Mouse (Mus musculus) frontal cortex, adult (tissue): Measurements from ENCODE around the gene Tmprss9.

Experiments
- ATAC-seq: cut with Nextera tagmentation; 2 replicates; pipeline ENCODE4 v1.9.2; 2017; ENCODE audit warnings: mild to moderate bottlenecking, moderate library complexity, mixed read lengths; ENCODE audit not compliant: low TSS enrichment

The Tmprss9 gene

GRCm38 (mm10) chr10:80843087-80843930 lies 28.3 kb upstream of the Tmprss9 start:
- ATAC-seq = peak; percentile 3; the same call in 1 of the 2 replicates

GRCm38 (mm10) chr10:80843931-80844547 lies 27.6 kb upstream of the Tmprss9 start, which contains the start of gene Lingo3:
Lingo3 (minus strand) TSS chr10:80844039.
- peak; percentile 41; the same call in 1 of the 2 replicates for ATAC-seq

- ATAC-seq = no peak
Observed at GRCm38 (mm10) chr10:80845055-80845693, 26.5 kb upstream of the Tmprss9 start.

GRCm38 (mm10) chr10:80845732-80846131 lies 25.9 kb upstream of the Tmprss9 start:
- peak; percentile 36; the same call in 1 of the 2 replicates for ATAC-seq

- no peak for ATAC-seq
Observed at GRCm38 (mm10) chr10:80848571-80848970, 23.1 kb upstream of the Tmprss9 start.

GRCm38 (mm10) chr10:80854913-80855748 lies 16.5 kb upstream of the Tmprss9 start, which contains the start of the genes Lsm7 and Sppl2b:
Lsm7 (minus strand) TSS chr10:80855209.
Sppl2b (plus strand) TSS chr10:80855275.
- peak; percentile 69 for ATAC-seq

GRCm38 (mm10) chr10:80855749-80856073 lies 15.9 kb upstream of the Tmprss9 start:
- ATAC-seq = no peak

- 0 out of 2 replicates have a peak, but pooled peaks have one; percentile 28 for ATAC-seq
Observed at GRCm38 (mm10) chr10:80856267-80856666, 15.4 kb upstream of the Tmprss9 start.

- ATAC-seq = no peak
Observed at GRCm38 (mm10) chr10:80856908-80857307, 14.7 kb upstream of the Tmprss9 start.

- peak; percentile 25; the same call in 1 of the 2 replicates for ATAC-seq
Observed at GRCm38 (mm10) chr10:80857386-80857785, 14.3 kb upstream of the Tmprss9 start.

GRCm38 (mm10) chr10:80857848-80858247 lies 13.8 kb upstream of the Tmprss9 start:
- ATAC-seq = no peak

- no peak for ATAC-seq
Observed at GRCm38 (mm10) chr10:80858350-80858935, 13.2 kb upstream of the Tmprss9 start.

- ATAC-seq = no peak
Observed at GRCm38 (mm10) chr10:80862305-80862704, 9.3 kb upstream of the Tmprss9 start.

GRCm38 (mm10) chr10:80864446-80864845 lies 7.2 kb upstream of the Tmprss9 start:
- no peak for ATAC-seq

GRCm38 (mm10) chr10:80870993-80871392 lies 655 bp upstream of the Tmprss9 start:
- ATAC-seq = no peak

- ATAC-seq = no peak
Observed at GRCm38 (mm10) chr10:80874035-80874434, 2.4 kb downstream of the Tmprss9 start.

- peak; percentile 39; the same call in 1 of the 2 replicates for ATAC-seq
Observed at GRCm38 (mm10) chr10:80876028-80876427, 4.4 kb downstream of the Tmprss9 start.

GRCm38 (mm10) chr10:80876594-80876993 lies 4.9 kb downstream of the Tmprss9 start:
- no peak for ATAC-seq

GRCm38 (mm10) chr10:80880131-80880641 lies 8.5 kb downstream of the Tmprss9 start:
- ATAC-seq = peak; percentile 54; the same call in 1 of the 2 replicates

- no peak for ATAC-seq
Observed at GRCm38 (mm10) chr10:80880901-80881300, 9.3 kb downstream of the Tmprss9 start.

GRCm38 (mm10) chr10:80881301-80881700 lies 9.7 kb downstream of the Tmprss9 start:
- ATAC-seq = no peak
